Mouse (Mus musculus) hindlimb bud, embryonic 11.5 days (tissue): ENCODE measurements around the gene Etfrf1.

Experiments
- DNase-seq: peaks from one replicate; pipeline ENCODE4 v3.0.0-alpha.2; 2012; ENCODE audit warnings: low read depth, low spot score; ENCODE audit errors: extremely low spot score

Gene Etfrf1

DNA sequence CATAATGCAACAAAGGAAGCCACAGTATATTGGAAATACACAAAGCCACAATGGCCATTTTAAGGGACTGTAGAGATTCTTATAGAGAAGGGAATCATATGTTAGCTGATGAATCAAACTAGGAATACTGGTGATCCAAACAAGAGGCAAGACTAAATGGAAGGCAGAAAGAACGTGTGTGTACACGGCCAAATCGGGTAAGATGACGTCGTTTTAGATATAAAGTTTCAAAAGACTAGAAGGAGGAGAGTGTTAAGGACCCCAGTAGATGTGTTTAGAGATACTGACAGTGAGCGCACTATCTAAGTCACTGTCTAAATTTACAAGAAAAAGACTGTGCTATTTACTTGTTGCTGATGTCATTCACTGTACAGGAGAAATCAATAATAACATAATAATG, 13.3 kb downstream of the Etfrf1 start:
- DNase-seq = no peak

DNA sequence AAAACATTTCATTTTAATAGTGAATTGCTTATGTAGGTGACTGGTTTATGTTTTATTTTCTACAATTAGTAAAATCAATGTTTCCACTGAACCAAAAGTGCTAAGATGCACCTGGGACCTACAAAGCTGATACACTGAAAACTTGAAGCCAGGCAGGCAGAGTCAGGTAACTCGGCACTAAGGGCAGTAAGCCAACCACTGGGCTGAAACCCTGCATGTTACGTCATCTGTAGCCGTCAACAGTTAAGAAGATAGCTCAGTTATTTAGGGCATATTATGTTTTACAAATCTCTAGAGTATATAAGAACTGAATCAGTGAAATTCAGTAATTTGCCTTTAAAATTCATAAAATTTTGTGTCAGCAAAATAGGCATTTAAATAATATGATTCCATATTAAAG, 15.4 kb downstream of the Etfrf1 start:
- no peak for DNase-seq

DNA sequence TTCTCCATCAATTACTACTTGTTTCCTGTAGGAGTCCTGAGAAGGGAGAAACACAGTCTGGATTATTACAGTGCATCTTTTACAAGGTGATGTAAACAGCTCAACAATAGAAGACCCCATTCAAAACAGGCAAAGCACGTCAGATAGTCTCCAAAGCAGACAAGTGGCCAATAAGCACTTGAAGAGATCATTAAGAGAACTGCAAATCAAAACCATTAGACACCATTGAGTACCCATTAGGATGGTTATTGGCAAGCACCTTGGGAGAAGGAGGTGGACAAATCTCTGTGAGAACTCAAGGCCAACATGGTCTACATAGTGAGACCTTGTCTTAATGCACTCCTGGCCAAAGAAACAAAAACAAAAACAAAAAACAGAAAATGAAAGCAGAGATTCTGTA, 23.5 kb downstream of the Etfrf1 start:
- no peak for DNase-seq

DNA sequence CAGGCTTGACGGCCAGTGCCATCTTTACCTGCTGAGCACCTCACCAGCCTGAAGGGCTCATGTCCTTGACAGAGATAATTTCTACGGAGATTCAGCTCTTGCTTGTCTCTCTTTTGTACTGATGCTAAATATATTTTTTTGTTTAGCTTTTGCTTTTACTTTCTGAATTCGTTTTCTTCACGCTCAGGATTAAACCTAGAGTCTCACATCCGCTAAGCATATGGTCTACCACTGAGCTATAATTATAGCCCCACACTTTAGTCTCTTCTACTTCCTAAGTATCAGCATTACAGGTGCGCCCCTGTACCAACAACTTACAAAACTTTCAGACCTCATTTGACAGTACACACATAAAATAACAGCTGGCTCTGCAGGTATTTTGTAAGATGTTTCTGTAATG, 24.4 kb downstream of the Etfrf1 start:
- no peak for DNase-seq

DNA sequence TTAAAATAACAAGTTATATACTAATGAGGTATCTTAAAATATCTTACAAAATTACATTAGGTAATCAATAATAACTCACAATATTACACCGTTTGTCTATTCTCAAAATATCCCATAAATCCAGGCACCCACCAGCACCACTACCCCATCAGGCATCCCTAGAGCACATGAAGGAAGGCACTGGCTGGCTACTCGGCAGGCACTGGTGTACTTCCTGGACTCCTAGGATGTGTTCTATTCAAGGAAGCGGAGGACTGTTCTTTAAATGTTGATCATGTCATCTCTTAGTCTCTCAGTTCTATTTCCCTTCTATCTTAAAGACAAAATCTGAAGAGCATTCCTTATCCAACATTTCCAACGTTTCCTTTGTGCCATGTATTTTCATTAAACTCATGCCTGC, 26.2 kb downstream of the Etfrf1 start:
- no peak for DNase-seq

DNA sequence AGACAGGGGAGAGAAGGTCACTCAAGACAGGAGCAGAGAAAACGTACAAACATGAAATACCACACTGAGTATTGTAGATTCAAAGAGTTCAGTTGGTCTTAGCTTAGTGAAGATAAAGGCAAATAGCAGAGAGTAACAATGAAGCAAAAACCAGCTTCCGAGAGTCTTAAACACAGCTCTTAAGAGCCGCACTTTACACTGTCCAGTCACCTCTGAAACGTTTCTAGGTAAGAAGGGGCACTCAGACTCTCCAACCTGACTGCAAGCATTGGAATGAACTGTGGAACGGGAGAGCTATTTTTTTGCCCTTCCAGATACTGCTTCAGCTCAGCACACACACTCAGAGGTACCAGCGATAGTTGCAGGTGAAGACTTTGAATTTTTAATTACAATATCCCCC, 29.4 kb downstream of the Etfrf1 start:
- DNase-seq = no peak

DNA sequence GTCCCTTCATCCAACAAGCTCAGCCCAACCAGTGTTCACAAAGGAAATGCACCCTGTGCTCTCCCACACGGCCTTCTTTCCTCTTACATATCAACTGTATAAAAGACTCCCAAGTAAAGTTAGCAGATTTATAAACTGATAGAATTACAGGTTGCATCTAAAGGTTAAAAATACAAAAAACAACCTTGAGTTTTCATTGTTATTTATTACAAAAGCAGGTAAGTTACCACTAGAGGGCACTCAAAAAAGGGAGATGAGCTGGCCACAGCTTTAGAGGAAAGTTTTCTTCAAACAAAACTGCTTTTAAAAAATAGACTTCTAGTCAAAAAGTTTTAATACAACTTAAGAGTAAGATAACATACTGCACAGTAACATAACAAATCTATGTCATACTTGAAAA, 31.6 kb downstream of the Etfrf1 start:
- no peak for DNase-seq

DNA sequence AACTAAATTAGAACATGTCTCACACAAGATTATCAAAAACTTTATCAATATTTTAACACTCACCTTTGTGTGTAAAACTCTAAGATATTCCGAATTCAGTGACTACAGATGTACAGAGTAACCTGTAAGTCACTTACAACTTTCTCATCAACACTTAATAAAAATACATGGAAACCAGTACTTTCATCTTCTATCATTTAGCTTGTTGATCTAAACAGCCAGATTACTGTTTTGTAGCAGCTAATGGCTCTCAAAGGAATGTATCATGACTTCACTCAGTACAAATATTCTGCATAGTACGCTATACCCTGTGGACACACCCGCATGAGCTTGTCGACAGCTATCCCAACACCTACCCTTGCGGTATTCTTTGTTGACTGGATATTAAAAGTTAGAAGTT, 35.9 kb downstream of the Etfrf1 start:
- DNase-seq = no peak

DNA sequence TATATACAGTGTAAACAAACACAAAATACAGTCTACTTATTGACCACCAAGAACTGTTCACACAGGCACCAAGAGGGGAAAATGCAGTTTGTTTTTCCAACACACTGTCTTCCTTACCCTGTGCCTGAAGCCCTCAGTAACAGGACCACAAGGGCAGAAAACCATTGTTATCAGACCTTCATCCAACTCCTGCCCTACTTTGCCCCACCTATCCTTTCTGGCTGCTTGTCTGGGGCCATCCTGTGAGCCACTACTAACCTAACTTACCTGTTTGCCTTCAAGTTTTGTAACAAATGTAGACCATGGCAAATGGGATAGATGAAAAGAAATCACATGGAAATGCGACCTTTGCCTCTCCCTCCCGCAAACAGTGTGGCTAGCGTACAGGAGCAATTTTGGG, 37.0 kb downstream of the Etfrf1 start:
- DNase-seq = no peak

DNA sequence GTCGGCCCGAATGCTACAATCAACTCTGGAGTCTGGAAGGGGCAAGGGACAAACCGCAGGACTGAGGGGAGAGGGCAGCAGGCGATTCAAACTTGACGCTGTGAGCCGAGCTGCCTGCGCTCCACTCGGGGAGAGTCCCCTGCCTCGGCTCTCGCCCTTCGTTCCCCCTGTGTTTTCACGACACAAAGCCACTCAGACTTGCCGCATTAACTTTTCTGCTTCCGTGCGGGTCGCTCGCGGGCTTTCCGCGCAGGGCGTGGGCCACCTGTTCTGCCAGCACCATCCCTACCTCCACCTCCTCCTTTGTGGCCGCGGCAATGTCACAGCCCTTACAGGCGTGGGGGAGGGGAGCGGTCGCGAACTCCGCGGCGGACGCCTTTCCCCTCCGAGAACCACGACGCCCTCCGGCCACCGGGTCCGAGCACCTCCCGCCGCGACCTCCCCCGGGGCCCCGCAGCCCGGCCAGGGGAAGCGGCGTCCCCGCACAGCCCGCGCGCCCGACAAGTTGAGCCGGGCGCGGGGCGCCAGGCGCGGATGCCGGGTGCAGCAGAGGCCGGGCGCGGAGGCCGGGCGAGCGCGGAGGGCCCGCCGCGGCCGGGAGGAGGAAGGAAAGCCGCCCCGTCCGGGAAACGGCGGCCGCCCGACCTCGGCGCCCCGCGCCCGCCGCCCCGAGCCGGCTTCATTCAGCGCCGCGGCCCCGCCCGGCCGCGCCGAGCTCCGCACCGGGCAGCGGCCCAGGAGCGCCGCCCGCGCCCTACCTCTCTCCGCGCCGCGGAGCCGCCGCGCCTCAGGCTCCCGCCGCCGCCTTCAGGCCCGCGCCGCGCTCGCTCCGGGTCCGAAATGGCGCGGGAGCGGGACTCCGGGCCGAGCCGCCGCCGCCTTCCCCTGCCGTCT, 38.6 kb downstream of the Etfrf1 start:
- DNase-seq = no peak

DNA sequence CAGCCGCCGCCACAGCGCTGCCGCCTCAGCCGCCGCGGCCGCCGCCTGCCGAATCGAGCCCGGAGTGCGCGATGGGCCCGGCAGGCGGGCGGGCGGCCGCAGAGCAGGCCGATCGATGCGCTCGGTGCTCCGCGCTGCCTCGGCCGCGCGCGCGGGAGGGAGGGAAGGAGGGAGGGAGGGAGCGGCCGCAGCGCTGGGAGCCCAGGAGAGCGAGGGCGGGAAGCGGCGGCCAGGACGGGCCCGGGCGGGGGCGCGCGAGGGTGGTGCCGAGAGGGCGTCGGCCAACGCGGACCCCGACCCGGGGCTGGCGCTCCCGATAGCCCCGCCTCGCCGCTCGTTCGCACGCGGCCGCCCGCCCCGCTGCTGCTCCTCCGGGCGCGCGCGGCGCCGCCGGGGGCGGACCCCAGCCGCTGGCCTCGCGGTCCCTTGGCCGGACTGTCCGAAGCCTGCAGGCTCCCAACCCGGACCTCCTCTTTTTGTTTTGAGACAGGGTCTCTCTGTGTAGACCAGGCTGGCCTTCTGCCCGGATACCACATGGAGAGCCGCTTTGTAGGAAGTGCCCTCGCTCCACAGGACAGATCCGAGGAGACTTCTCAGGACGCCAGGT, 39.4 kb downstream of the Etfrf1 start, which contains the start of gene Kras:
TSS of gene Kras (minus strand) at position 55 of the 607 bp plus-strand sequence.
- DNase-seq = peak; percentile 46

DNA sequence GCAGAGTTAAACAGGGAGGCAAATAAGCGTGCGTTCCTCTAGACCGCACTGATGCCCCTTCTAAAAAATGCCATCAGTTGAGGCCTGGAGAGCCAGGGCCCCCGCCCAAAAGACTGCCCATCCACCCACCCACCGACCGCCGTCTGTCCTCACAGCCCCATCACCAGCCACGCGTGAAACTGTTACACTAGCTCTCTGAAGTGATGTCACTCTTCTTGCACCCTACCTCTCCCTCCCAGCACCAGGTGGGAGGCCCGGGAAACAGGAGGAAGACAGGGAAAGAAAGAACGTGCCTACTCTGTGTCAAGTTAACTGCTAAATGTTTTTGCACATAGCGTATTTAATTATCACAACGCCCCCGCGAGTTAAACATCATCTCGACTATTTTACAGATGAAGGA, 39.9 kb downstream of the Etfrf1 start:
- no peak for DNase-seq

DNA sequence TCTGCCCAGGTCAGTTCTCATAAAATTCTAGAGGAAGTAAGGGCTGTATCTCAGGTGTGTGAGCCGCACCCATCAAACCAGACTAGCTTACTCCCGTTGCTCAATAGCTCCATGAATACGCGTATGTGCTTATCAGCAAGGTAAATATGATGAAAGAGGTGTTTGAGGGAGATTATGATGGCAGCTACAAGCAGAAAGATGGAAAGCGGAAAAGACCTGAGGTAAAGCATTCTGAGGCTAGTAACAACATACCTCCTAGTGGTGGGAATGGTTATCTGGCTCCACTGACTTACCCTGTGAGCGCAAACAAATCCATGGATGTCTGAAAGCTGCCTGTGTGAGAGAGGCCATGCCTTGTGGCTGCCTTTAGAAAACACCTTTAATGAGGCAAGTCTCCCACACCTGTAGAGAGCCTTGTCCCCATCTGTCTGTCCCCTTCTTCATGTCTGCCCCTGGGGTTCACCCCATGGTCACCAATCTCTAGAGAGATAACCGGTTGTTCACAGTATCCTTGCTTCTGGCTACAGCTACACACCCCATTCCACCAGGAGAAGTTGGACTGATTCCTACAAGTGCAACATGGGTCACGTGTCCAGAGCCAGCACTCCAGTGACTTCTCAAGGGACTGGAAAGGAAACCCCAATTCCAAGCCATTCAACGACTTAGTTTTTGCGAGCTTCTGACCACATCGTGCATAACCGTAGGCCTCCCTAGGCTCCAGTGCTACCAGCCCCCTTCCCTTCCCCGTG, 45.2 kb downstream of the Etfrf1 start:
- no peak for DNase-seq

DNA sequence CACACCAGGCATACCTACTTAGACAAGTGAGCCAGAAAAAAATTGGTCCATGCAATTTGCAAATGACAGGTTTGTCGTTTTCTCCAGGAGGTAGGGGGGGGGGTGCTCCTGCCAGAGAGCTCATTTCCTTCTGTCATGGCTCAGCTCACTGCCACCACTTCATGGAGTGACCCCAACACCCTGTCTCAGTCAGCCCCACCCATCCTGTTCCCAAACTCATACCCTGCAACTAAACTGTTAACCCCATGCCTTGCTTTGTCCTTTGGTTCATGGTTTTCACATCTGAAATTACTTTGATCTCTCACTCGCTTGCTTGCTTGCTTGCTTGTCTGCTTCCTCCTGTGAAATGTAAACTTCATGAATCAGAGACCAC, 45.8 kb downstream of the Etfrf1 start:
- no peak for DNase-seq

DNA sequence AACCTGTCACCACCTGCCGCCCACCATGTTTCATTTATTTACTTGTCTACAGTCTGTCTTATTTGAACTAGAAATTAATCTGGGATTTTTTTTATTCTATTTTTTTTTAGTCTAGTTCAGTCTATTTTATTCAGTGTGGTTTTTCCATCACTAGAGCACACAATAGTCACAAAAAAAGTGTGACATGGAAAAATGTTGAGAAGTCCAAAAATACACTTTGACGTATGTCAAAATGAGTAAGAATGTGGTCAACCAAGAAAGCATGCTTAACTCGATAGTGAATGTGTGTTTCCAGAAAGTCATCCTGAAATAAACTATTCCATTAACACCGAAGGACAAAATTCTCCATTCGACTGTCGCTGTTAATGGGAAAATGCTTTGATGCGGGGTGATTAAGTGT, 51.4 kb downstream of the Etfrf1 start:
- DNase-seq = no peak
